Mouse (Mus musculus) forebrain, embryonic 10.5 days (tissue): ENCODE measurements at regions not wholly inside any gene's neighbourhood (a gene's known extent, or its start where the extent isn't known, plus 50 kb on each side); places are given as distances from the start of the nearest gene placed in this dataset.
"Not testable (repeated sequence)": the region's sequence is repeated elsewhere in the genome, so short reads cannot be mapped to it uniquely, and the experiment has no call there.

Experiments
- DNase-seq: peaks from one replicate; pipeline ENCODE4 v3.0.0-alpha.2; 2017; ENCODE audit warnings: low spot score; ENCODE audit errors: extremely low spot score
- H3K27ac ChIP-seq: fragments of 300-500 bp; sonication (generic); 2 replicates; pipeline ENCODE4 v1.5.1; 2016; ENCODE audit warnings: mild to moderate bottlenecking
- H3K27me3 ChIP-seq: fragments of 300-500 bp; sonication (generic); 2 replicates; pipeline ENCODE4 v1.6.1; 2016; ENCODE audit warnings: mild to moderate bottlenecking; ENCODE audit not compliant: poor library complexity, severe bottlenecking
- H3K36me3 ChIP-seq: fragments of 300-500 bp; sonication (generic); replicated peaks from 2 replicates; pipeline ENCODE4 v1.6.1; 2016; ENCODE audit warnings: mild to moderate bottlenecking, moderate library complexity
- H3K4me1 ChIP-seq: fragments of 300-500 bp; sonication (generic); 2 replicates; pipeline ENCODE4 v1.6.1; 2016
- H3K4me3 ChIP-seq: fragments of 300-500 bp; sonication (generic); 2 replicates; pipeline ENCODE4 v1.5.1; 2016; ENCODE audit warnings: mild to moderate bottlenecking, moderate library complexity
- H3K9me3 ChIP-seq: fragments of 300-500 bp; sonication (generic); 2 replicates; pipeline ENCODE4 v1.6.1; 2016; ENCODE audit warnings: mild to moderate bottlenecking, moderate library complexity
- WGBS: fragments of 180-500 bp; shearing (Covaris S2); methylation state at CpG from one replicate; pipeline ENCODE4 v1.1.7; 2016; 5-methylcytosine and 5-hydroxymethylcytosine counted together

DNA sequence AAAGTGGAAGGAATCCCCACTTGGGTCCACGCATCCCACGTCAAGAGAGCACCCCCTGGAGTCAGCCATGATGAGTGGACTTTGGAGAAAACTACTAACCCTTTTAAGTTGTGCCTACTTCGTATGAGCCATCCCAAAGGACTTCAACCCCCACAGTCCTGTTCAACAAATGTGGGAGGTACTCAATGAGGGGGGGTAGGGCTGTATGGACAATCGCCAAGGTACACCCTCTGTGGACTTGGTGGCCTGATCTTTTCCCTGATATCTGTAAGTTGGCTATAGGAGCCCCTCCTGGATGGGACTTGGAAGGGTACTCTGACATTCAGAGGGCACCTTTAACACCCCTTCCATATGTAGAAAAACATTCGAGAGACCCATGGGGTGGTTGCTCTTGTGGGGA is 256.5 kb upstream of the Olfr161 start:
- not testable (repeated sequence) for H3K4me3 ChIP-seq, H3K4me1 ChIP-seq, H3K27me3 ChIP-seq, H3K36me3 ChIP-seq, H3K27ac ChIP-seq, DNase-seq
- WGBS = 93% methylated on average over 5 of the region's 5 CpGs
- peaks cover 16% of the 10 kb centered on the region for H3K9me3 ChIP-seq

GRCm38 (mm10) chr16:3343372-3343771 is 247.5 kb upstream of the Olfr161 start:
- H3K9me3 ChIP-seq, H3K4me3 ChIP-seq, DNase-seq, H3K36me3 ChIP-seq, H3K4me1 ChIP-seq, H3K27ac ChIP-seq, H3K27me3 ChIP-seq: not testable (repeated sequence)
- WGBS = 43% methylated on average over 4 of the region's 4 CpGs

DNA sequence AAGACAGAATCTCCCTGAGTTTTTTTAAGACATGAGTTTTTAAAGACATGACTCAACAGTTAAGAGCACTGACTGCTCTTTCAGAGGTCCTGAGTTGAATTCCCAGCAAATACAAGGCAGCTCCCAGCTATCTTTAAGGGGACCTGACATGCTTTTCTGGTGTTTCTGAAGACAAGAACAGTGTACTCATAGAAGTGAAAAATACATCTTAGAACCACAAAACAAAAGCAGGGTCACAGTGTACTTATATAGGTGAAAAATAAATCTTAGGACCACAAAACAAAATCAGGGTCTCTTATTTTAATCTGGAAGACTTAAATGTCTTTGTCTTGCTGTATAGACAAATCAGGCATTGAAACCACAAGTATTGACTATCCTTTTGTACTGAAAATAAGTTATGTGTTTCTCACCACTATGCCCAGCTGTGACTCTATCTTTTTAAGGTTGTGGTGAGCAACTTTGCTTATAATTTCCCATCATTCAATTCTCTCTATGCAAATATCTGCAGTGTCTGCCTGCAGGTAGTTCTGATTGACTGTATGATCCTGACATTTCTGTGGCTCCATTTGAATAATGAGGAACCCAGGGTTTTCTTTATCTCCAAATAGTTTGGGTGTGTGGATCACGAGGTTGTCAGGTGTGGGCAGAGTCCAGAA is 246.0 kb upstream of the Olfr161 start:
- not testable (repeated sequence) for H3K9me3 ChIP-seq, H3K27ac ChIP-seq, H3K36me3 ChIP-seq, H3K4me1 ChIP-seq, H3K27me3 ChIP-seq, DNase-seq, H3K4me3 ChIP-seq
- WGBS = no CpG with 5 or more reads among the region's 1 CpGs

DNA sequence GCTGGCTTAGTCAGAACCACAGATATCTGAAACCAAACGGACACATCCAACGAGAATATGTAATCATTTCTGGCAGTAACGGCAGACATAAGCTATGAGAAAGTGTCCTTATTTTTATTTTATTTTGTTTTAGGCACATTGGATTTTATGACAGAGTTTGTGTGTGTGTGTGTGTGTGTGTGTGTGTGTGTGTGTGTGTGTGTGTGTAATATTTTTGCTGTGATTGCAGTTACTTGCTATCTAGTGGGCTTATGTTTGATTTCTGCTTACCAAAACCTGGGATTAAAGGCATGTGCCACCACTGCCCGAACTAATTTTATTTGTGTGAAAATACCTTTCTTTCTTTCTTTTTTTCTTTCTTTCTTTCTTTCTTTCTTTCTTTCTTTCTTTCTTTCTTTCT is 241.5 kb upstream of the Olfr161 start:
- not testable (repeated sequence) for H3K9me3 ChIP-seq, H3K27me3 ChIP-seq, H3K36me3 ChIP-seq, DNase-seq, H3K27ac ChIP-seq, H3K4me3 ChIP-seq, H3K4me1 ChIP-seq
- 100% methylated on average over 1 of the region's 4 CpGs for WGBS

GRCm38 (mm10) chr16:3349850-3350547 is 240.8 kb upstream of the Olfr161 start:
- H3K4me3 ChIP-seq, H3K9me3 ChIP-seq, DNase-seq, H3K36me3 ChIP-seq, H3K27ac ChIP-seq, H3K4me1 ChIP-seq, H3K27me3 ChIP-seq: not testable (repeated sequence)
- 52% methylated on average over 3 of the region's 4 CpGs for WGBS

- not testable (repeated sequence) for H3K9me3 ChIP-seq, H3K36me3 ChIP-seq, H3K27me3 ChIP-seq, H3K27ac ChIP-seq, H3K4me1 ChIP-seq, H3K4me3 ChIP-seq
- DNase-seq = peak; percentile 41
- 84% methylated on average over 6 of the region's 7 CpGs for WGBS
These were observed 240.0 kb upstream of the Olfr161 start for GRCm38 (mm10) chr16:3350668-3351507.

GRCm38 (mm10) chr16:3351508-3352046 is 239.3 kb upstream of the Olfr161 start:
- 83% methylated on average over 3 of the region's 3 CpGs for WGBS
- not testable (repeated sequence) for H3K27me3 ChIP-seq, DNase-seq, H3K9me3 ChIP-seq, H3K36me3 ChIP-seq, H3K4me1 ChIP-seq, H3K27ac ChIP-seq, H3K4me3 ChIP-seq
